Mouse (Mus musculus): ENCODE measurements at regions not wholly inside any gene's neighbourhood (a gene's known extent, or its start where the extent isn't known, plus 50 kb on each side); places are given as distances from the start of the nearest gene placed in this dataset.
"Not testable (repeated sequence)": the region's sequence is repeated elsewhere in the genome, so short reads cannot be mapped to it uniquely, and the experiment has no call there.

GRCm38 (mm10) chr17:85859926-85860707 is 172.0 kb upstream of the Six2 start:
- Histone ChIP-seq H3K4me1 (replicated peaks; ENCODE audit: control insufficient read depth, insufficient read depth, low read length) (no peaks in the 10 kb centered on the region; the same call in 1 of the 2 replicates), H3K27me3 (ENCODE audit: control insufficient read depth, insufficient read depth, low read depth, low read length) (no peaks in the 10 kb centered on the region), H3K9ac (ENCODE audit: low read length) (no peak overlapping the region), H3K4me3 (ENCODE audit: low read length) (no peak overlapping the region), H3K36me3 (ENCODE audit: control insufficient read depth, insufficient read depth, low read length) (no peaks in the 10 kb centered on the region), H3K4me2 (ENCODE audit: low read depth, low read length) (no peak overlapping the region), H3K27ac (ENCODE audit: low read length) (no peak overlapping the region), H3K9me3 (ENCODE audit: control insufficient read depth, low read length) (no peaks in the 10 kb centered on the region)
- ATAC-seq (ENCODE audit: low read depth): no peak
- WGBS: 77% methylated on average over 15 of the region's 15 CpGs

- no peaks in the 10 kb centered on the region for H3K36me3 ChIP-seq (ENCODE audit: control insufficient read depth, insufficient read depth, low read length)
- no peak overlapping the region for H3K4me3 ChIP-seq (ENCODE audit: low read length)
- no peaks in the 10 kb centered on the region; the same call in 1 of the 2 replicates for H3K4me1 ChIP-seq (replicated peaks; ENCODE audit: control insufficient read depth, insufficient read depth, low read length)
- H3K27ac ChIP-seq (ENCODE audit: low read length): no peak overlapping the region
- H3K4me2 ChIP-seq (ENCODE audit: low read depth, low read length): no peak overlapping the region
- no peaks in the 10 kb centered on the region for H3K27me3 ChIP-seq (ENCODE audit: control insufficient read depth, insufficient read depth, low read depth, low read length)
- H3K9ac ChIP-seq (ENCODE audit: low read length): no peak overlapping the region
- 61% methylated on average over 2 of the region's 2 CpGs for WGBS
- ATAC-seq (ENCODE audit: low read depth): no peak
- H3K9me3 ChIP-seq (ENCODE audit: control insufficient read depth, low read length): no peaks in the 10 kb centered on the region
These were observed 170.4 kb upstream of the Six2 start for GRCm38 (mm10) chr17:85858516-85858915.

- Histone ChIP-seq H3K27ac (ENCODE audit: low read length) (no peak overlapping the region), H3K9ac (ENCODE audit: low read length) (no peak overlapping the region), H3K4me2 (ENCODE audit: low read depth, low read length) (peak overlapping the region; percentile 41), H3K27me3 (ENCODE audit: control insufficient read depth, insufficient read depth, low read depth, low read length) (no peaks in the 10 kb centered on the region), H3K9me3 (ENCODE audit: control insufficient read depth, low read length) (no peaks in the 10 kb centered on the region), H3K4me3 (ENCODE audit: low read length) (no peak overlapping the region), H3K36me3 (ENCODE audit: control insufficient read depth, insufficient read depth, low read length) (no peaks in the 10 kb centered on the region), H3K4me1 (replicated peaks; ENCODE audit: control insufficient read depth, insufficient read depth, low read length) (peaks cover 2% of the 10 kb centered on the region)
- 39% methylated on average over 22 of the region's 22 CpGs for WGBS
- no peak for ATAC-seq (ENCODE audit: low read depth)
These were observed 169.8 kb upstream of the Six2 start for GRCm38 (mm10) chr17:85857705-85858472.

GRCm38 (mm10) chr17:85856894-85857293 is 168.8 kb upstream of the Six2 start:
- not testable (repeated sequence) for H3K27ac ChIP-seq (ENCODE audit: low read length); H3K9ac ChIP-seq (ENCODE audit: low read length); H3K4me2 ChIP-seq (ENCODE audit: low read depth, low read length); H3K4me3 ChIP-seq (ENCODE audit: low read length); H3K4me1 ChIP-seq (replicated peaks; ENCODE audit: control insufficient read depth, insufficient read depth, low read length); H3K36me3 ChIP-seq (ENCODE audit: control insufficient read depth, insufficient read depth, low read length); H3K27me3 ChIP-seq (ENCODE audit: control insufficient read depth, insufficient read depth, low read depth, low read length); H3K9me3 ChIP-seq (ENCODE audit: control insufficient read depth, low read length); ATAC-seq (ENCODE audit: low read depth)
- 17% methylated on average over 3 of the region's 5 CpGs for WGBS

- Histone ChIP-seq H3K4me3 (ENCODE audit: low read length) (no peak overlapping the region), H3K9me3 (ENCODE audit: control insufficient read depth, low read length) (no peaks in the 10 kb centered on the region), H3K4me2 (ENCODE audit: low read depth, low read length) (no peak overlapping the region), H3K27me3 (ENCODE audit: control insufficient read depth, insufficient read depth, low read depth, low read length) (no peaks in the 10 kb centered on the region), H3K36me3 (ENCODE audit: control insufficient read depth, insufficient read depth, low read length) (no peaks in the 10 kb centered on the region), H3K27ac (ENCODE audit: low read length) (no peak overlapping the region; the same call in 1 of the 2 replicates), H3K9ac (ENCODE audit: low read length) (no peak overlapping the region), H3K4me1 (replicated peaks; ENCODE audit: control insufficient read depth, insufficient read depth, low read length) (peaks cover 2% of the 10 kb centered on the region)
- ATAC-seq (ENCODE audit: low read depth): peak; percentile 38; the same call in 1 of the 2 replicates
- 45% methylated on average over 5 of the region's 5 CpGs for WGBS
These were observed 165.1 kb upstream of the Six2 start for GRCm38 (mm10) chr17:85853156-85853555.

GRCm38 (mm10) chr17:85848526-85848925 is 160.5 kb upstream of the Six2 start:
- Histone ChIP-seq H3K9ac (ENCODE audit: low read length) (no peak overlapping the region), H3K4me2 (ENCODE audit: low read depth, low read length) (no peak overlapping the region), H3K4me1 (replicated peaks; ENCODE audit: control insufficient read depth, insufficient read depth, low read length) (peaks cover 2% of the 10 kb centered on the region; the same call in 1 of the 2 replicates), H3K9me3 (ENCODE audit: control insufficient read depth, low read length) (no peaks in the 10 kb centered on the region), H3K36me3 (ENCODE audit: control insufficient read depth, insufficient read depth, low read length) (no peaks in the 10 kb centered on the region), H3K27me3 (ENCODE audit: control insufficient read depth, insufficient read depth, low read depth, low read length) (no peaks in the 10 kb centered on the region), H3K4me3 (ENCODE audit: low read length) (no peak overlapping the region), H3K27ac (ENCODE audit: low read length) (no peak overlapping the region)
- no peak for ATAC-seq (ENCODE audit: low read depth)
- WGBS: 89% methylated on average over 3 of the region's 3 CpGs

GRCm38 (mm10) chr17:85847756-85848155 is 159.7 kb upstream of the Six2 start:
- Histone ChIP-seq H3K4me3 (ENCODE audit: low read length) (no peak overlapping the region), H3K4me1 (replicated peaks; ENCODE audit: control insufficient read depth, insufficient read depth, low read length) (no peaks in the 10 kb centered on the region), H3K4me2 (ENCODE audit: low read depth, low read length) (no peak overlapping the region), H3K27ac (ENCODE audit: low read length) (no peak overlapping the region), H3K9me3 (ENCODE audit: control insufficient read depth, low read length) (no peaks in the 10 kb centered on the region), H3K27me3 (ENCODE audit: control insufficient read depth, insufficient read depth, low read depth, low read length) (no peaks in the 10 kb centered on the region), H3K36me3 (ENCODE audit: control insufficient read depth, insufficient read depth, low read length) (no peaks in the 10 kb centered on the region), H3K9ac (ENCODE audit: low read length) (no peak overlapping the region)
- WGBS: 42% methylated on average over 7 of the region's 7 CpGs
- ATAC-seq (ENCODE audit: low read depth): no peak

- WGBS: 44% methylated on average over 6 of the region's 6 CpGs
- H3K4me1 ChIP-seq (replicated peaks; ENCODE audit: control insufficient read depth, insufficient read depth, low read length): no peaks in the 10 kb centered on the region
- no peaks in the 10 kb centered on the region for H3K36me3 ChIP-seq (ENCODE audit: control insufficient read depth, insufficient read depth, low read length)
- no peak overlapping the region for H3K4me3 ChIP-seq (ENCODE audit: low read length)
- no peak overlapping the region for H3K27ac ChIP-seq (ENCODE audit: low read length)
- ATAC-seq (ENCODE audit: low read depth): no peak
- no peaks in the 10 kb centered on the region for H3K27me3 ChIP-seq (ENCODE audit: control insufficient read depth, insufficient read depth, low read depth, low read length)
- no peak overlapping the region for H3K4me2 ChIP-seq (ENCODE audit: low read depth, low read length)
- H3K9ac ChIP-seq (ENCODE audit: low read length): no peak overlapping the region
- H3K9me3 ChIP-seq (ENCODE audit: control insufficient read depth, low read length): no peaks in the 10 kb centered on the region
These were observed 157.0 kb upstream of the Six2 start for GRCm38 (mm10) chr17:85845059-85845458.

GRCm38 (mm10) chr17:85844486-85844885 is 156.4 kb upstream of the Six2 start:
- H3K9me3 ChIP-seq (ENCODE audit: control insufficient read depth, low read length): no peaks in the 10 kb centered on the region
- H3K27ac ChIP-seq (ENCODE audit: low read length): no peak overlapping the region
- no peak overlapping the region for H3K4me2 ChIP-seq (ENCODE audit: low read depth, low read length)
- no peaks in the 10 kb centered on the region for H3K4me1 ChIP-seq (replicated peaks; ENCODE audit: control insufficient read depth, insufficient read depth, low read length)
- H3K36me3 ChIP-seq (ENCODE audit: control insufficient read depth, insufficient read depth, low read length): no peaks in the 10 kb centered on the region
- no peak overlapping the region for H3K9ac ChIP-seq (ENCODE audit: low read length)
- no peak overlapping the region for H3K4me3 ChIP-seq (ENCODE audit: low read length)
- no peaks in the 10 kb centered on the region for H3K27me3 ChIP-seq (ENCODE audit: control insufficient read depth, insufficient read depth, low read depth, low read length)
- ATAC-seq (ENCODE audit: low read depth): no peak
- WGBS: 75% methylated on average over 13 of the region's 13 CpGs
